Mouse (Mus musculus): ENCODE measurements around the gene Abl1. TPM values are rescaled to one million over a fixed set of nuclear protein-coding genes. Genes with fewer than 3 reads are reported as not detected.

Abl1 gene
- polyA plus RNA-seq, 1 experiment: 63.8 TPM

GRCm38 (mm10) chr2:31719202-31719880 lies 31.2 kb downstream of the Abl1 start:
- TF ChIP-seq GATA1 (IDR thresholded peaks at IDR 0.05; ENCODE audit: low read length): no peak

GRCm38 (mm10) chr2:31719944-31720343 lies 31.8 kb downstream of the Abl1 start:
- no peak for TF ChIP-seq GATA1 (IDR thresholded peaks at IDR 0.05; ENCODE audit: low read length)

GRCm38 (mm10) chr2:31720783-31721182 lies 32.6 kb downstream of the Abl1 start:
- TF ChIP-seq GATA1 (IDR thresholded peaks at IDR 0.05; ENCODE audit: low read length): no peak

GRCm38 (mm10) chr2:31724730-31725490 lies 36.7 kb downstream of the Abl1 start:
- no peak for TF ChIP-seq GATA1 (IDR thresholded peaks at IDR 0.05; ENCODE audit: low read length)

- TF ChIP-seq GATA1 (IDR thresholded peaks at IDR 0.05; ENCODE audit: low read length): no peak
Measured at GRCm38 (mm10) chr2:31727576-31728277, 39.6 kb downstream of the Abl1 start.

- TF ChIP-seq GATA1 (IDR thresholded peaks at IDR 0.05; ENCODE audit: low read length): no peak
Measured at GRCm38 (mm10) chr2:31730640-31731039, 42.5 kb downstream of the Abl1 start.

GRCm38 (mm10) chr2:31732497-31732896 lies 44.3 kb downstream of the Abl1 start:
- TF ChIP-seq GATA1 (IDR thresholded peaks at IDR 0.05; ENCODE audit: low read length): no peak

- no peak for TF ChIP-seq GATA1 (IDR thresholded peaks at IDR 0.05; ENCODE audit: low read length)
Measured at GRCm38 (mm10) chr2:31733558-31733957, 45.4 kb downstream of the Abl1 start.

- no peak for TF ChIP-seq GATA1 (IDR thresholded peaks at IDR 0.05; ENCODE audit: low read length)
Measured at GRCm38 (mm10) chr2:31739041-31739440, 50.9 kb downstream of the Abl1 start.

GRCm38 (mm10) chr2:31741728-31742127 lies 53.6 kb downstream of the Abl1 start:
- no peak for TF ChIP-seq GATA1 (IDR thresholded peaks at IDR 0.05; ENCODE audit: low read length)

GRCm38 (mm10) chr2:31742134-31742533 lies 54.0 kb downstream of the Abl1 start:
- TF ChIP-seq GATA1 (IDR thresholded peaks at IDR 0.05; ENCODE audit: low read length): no peak

- TF ChIP-seq GATA1 (IDR thresholded peaks at IDR 0.05; ENCODE audit: low read length): no peak
Measured at GRCm38 (mm10) chr2:31745741-31746243, 57.6 kb downstream of the Abl1 start.

- no peak for TF ChIP-seq GATA1 (IDR thresholded peaks at IDR 0.05; ENCODE audit: low read length)
Measured at GRCm38 (mm10) chr2:31746835-31747234, 58.7 kb downstream of the Abl1 start.

GRCm38 (mm10) chr2:31749046-31749709 lies 61.0 kb downstream of the Abl1 start:
- TF ChIP-seq GATA1 (IDR thresholded peaks at IDR 0.05; ENCODE audit: low read length): no peak

GRCm38 (mm10) chr2:31750133-31750532 lies 62.0 kb downstream of the Abl1 start:
- no peak for TF ChIP-seq GATA1 (IDR thresholded peaks at IDR 0.05; ENCODE audit: low read length)

GRCm38 (mm10) chr2:31757472-31757871 lies 69.3 kb downstream of the Abl1 start:
- no peak for TF ChIP-seq GATA1 (IDR thresholded peaks at IDR 0.05; ENCODE audit: low read length)
